Mouse (Mus musculus) mouse trophoblast stem cell (cell line): ENCODE results near the gene Ccser2.

Experiments used
- in situ Hi-C, 2 experiments: fragments of 300-500 bp; cut with MseI, MboI; formaldehyde crosslinking; loops; 2 replicates in 1 of 2; 3 replicates in 1 of 2; pipeline ENCODE4 v1.15.1; 2025

Gene Ccser2

GRCm38 (mm10) chr14:36868769-36869362 is 99.7 kb downstream of the Ccser2 start:
- in situ Hi-C loops = loop anchor here (5.0 kb wide), 2 partner anchors 68 to 163 kb away; no protein-coding TSS in a partner anchor

DNA sequence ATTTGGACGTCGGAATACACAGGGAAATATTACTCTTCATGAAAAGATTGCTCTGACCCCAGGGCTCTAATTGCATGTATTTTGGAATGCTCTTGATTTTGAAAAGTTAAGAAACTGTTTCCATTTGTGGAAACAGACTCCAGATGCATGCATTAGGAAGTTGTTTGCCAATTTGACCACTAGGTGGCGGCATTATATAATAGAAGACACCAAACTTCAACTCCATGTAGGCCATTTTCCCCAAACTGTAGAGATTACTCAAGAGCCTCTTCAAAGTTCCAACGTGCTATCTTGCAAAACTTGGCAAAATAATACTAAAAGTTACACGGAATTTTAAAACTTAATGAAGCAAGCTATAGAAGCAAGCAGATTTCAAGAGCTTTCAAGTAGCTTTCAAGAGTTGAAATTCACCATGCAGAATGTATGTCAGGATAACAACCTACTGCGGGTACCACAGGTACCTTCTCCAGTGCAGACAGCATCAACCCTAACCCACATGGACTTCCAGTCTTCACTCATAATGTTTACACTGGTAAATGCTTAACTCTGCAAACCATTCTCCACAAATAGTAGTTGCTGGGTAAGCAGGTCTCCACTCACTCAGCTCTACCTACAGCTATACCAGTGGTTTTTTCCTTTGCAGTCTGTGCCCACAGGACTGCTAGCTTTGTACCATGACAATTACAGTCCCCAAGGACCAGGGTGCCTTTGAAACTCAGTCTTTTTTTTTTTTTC is 101.4 kb downstream of the Ccser2 start:
- in situ Hi-C loops = loop anchor here (5.0 kb wide), 2 partner anchors 70 to 165 kb away; no protein-coding TSS in a partner anchor

DNA sequence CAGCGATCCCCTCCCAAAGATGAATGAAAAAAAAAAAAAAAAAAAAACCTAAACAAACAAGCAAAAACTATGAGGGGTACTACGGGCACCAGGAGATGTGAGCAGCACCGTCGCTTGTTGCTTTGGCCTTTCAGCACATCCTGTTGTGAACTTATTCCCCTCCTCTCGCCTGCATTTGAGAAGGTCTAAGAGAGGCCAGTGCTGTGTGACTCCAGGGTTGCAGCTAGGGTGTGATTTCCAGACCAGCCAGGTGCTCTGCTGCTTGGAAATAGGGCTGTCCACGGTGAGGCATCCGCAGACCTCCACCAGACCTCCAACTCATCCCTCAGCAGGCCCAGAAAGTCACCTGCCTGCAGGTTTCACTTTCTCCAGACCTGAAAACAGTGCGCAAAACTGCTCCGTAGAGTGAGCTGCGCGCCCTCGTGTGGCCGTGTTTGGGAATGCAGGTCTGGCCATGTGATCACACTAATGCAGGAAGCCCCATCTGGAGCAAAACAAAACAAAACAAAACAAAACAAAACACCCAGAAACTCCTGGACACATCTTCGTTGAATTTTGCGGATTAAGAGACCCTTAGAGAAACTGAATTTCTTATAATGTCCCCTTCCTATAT is 104.6 kb downstream of the Ccser2 start:
- in situ Hi-C loops = loop anchor here in 1 of 2 experiments (5.0 kb wide), 1 partner anchor 73 kb away; no protein-coding TSS in a partner anchor

GRCm38 (mm10) chr14:36862387-36862786 is 106.2 kb downstream of the Ccser2 start:
- in situ Hi-C loops = loop anchor here in 1 of 2 experiments (5.0 kb wide), 1 partner anchor 75 kb away; no protein-coding TSS in a partner anchor

GRCm38 (mm10) chr14:36858932-36859331 is 109.6 kb downstream of the Ccser2 start:
- in situ Hi-C loops = no loop called here

DNA sequence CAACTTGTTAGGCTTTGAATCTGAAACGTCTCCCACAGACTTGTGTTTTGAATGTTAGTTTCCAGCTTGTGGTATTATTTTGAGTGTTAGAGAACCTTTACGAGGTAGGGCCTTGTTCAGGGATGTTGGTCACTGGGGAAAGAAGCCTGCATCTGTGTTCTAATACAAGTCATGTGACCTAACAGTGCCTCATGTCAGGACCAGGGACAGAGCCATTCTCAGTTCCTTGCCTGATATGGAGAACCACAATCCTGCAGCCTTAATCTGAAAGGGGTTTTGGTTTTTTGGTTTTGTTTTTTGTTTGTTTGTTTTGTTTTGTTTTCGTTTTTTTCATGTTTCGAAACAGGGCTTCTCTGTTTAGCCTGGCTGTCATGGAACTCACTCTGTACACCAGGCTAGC is 115.6 kb downstream of the Ccser2 start:
- in situ Hi-C loops = no loop called here

GRCm38 (mm10) chr14:36848860-36849259 is 119.7 kb downstream of the Ccser2 start:
- in situ Hi-C loops = no loop called here
